Mouse (Mus musculus): ENCODE results near the gene Mtrex. TPM values are rescaled to one million over a fixed set of nuclear protein-coding genes. Genes with fewer than 3 reads are reported as not detected.
A peak's percentile ranks its signal among the peaks of the same experiment; 100 is the strongest.

Gene Mtrex
- polyA plus RNA-seq (2015; fragmentation: Nextera tagmentation; extraction: Ambion mirVana): 54.6 and 56.2 TPM in 2 replicates

DNA sequence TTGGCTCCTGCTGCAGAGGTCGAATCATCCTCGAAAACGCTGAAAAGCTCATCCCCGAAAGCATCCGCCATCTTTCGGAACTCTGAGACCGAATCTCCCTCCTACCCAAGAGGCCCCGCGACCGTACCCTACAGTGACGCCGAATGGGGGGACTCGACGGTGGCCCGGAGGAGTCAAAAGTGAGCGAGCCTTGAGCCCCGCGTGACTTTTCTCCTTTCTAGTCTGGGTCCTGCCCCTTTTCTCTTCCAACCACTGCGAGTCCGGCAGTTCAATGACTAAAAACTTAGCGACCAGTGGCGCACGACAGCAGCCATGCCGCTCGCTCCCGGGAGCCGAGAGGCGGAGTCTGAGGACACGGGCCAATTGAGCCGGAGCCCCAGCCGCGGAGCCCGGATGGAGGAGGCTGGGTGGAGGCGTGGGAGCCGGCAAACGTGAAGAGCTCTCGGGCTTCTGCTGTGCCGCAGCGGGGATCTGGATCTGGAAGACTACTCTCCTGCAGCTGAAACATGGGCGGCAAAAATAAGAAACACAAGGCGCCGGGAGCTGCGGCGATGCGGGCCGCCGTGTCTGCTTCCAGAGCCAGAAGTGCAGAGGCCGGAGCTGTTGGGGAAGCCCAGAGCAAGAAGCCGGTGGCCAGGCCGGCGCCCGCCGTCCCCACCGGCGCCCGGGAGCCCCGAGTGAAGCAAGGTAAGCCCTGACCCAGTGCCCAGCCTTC lies at the start of gene Mtrex, which contains the start of gene Dhx29:
TSS of gene Mtrex (minus strand) at position 112 of the 715 bp plus-strand sequence.
TSS of gene Dhx29 (plus strand) at position 168 of the 715 bp plus-strand sequence.
- peak; percentile 93 for DNase-seq (ENCODE audit: low spot score)

DNA sequence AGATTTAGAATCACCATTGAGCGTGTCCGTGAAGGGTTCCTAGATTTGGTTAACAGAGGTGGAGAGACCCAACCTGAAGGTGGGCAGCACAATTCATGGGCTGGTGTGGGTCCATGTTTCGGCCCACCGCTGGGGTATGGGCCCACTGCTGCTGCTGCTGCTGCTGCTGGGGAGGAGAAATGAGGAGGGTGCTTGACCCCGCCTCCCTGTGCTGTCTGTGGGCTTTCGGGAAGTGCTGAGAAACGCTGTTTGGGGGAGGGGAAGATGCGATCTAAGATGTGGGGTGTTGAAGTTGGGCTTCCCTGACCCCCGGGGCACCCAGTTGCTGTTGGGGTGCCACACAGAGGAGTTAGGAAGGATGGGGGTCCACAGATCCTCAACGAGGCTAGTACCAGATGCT lies 49.5 kb upstream of the Mtrex start:
- DNase-seq (ENCODE audit: low spot score): no peak

DNA sequence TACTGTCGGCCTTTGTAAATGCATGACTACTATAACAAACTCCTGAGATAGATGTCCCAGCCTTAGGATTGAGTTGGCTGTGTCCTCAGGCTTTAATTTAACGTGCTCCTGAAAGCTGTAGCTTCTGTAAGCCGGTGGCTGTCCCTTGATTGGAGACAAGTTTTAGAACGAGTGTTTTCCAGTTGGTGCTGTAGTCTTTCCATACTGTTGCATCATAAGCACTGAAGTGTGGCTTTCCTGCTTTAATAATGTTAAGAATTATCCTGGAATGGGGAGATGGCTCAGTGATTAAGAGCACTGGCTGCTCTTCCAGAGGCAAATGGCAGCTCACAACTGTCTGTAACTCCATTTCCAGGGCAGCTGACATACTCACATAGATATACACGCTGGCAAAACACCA lies 40.1 kb upstream of the Mtrex start:
- no peak for DNase-seq (ENCODE audit: low spot score)

DNA sequence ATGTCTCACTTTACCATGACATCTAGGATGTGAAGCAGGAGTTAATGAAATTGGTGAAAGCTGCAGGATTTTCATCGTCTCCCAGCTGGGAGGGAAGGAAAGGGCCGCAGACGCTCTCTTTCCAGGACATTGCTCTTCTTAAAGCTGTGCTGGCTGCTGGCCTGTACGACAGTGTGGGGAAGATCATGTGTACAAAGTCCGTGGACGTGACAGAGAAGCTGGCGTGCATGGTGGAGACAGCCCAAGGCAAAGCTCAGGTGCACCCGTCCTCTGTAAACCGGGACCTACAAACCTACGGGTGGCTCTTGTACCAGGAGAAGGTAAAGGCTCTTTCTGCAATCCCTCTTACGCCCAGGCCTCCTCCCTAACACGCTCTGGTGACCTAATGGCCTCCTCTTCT lies 37.2 kb upstream of the Mtrex start:
- no peak for DNase-seq (ENCODE audit: low spot score)

DNA sequence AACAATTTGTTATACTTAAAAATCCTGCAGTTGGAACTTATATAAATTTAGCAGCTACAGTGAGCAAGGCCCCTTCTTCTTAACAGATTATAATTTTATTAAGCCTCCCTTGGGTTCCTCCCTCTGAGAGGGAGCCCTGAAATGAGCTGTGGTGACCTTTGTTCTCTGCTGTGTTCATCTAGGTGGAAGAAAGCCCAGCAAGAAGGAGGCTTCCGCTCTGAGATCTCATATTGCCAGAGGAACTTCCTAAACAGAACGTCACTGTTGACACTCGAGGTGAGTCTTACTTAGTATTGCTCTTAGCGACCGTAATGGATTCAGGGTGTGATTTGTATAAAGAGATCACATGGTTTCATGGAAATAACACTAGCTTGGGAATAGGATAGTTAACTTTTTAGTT lies 35.9 kb upstream of the Mtrex start:
- DNase-seq (ENCODE audit: low spot score): no peak

DNA sequence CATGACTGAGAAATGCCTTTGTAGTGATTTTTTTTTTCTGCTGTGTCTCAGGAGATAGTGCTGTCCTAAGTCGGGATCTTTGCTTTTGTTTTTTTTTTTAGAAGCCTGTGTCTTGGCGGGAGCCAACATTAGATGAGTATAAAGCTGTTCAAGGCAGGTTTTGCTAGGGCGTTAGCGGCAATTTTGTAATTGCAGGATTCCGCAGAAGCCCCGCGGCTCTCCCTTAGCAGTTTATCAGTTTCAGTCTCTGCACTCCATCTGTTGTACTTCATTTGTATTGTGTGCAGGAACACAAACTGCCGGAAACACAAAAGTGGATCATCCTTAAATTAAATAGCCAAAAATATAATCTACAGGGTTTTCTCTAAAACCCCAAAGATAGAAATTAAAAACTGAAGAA lies 26.9 kb upstream of the Mtrex start:
- DNase-seq (ENCODE audit: low spot score): no peak

DNA sequence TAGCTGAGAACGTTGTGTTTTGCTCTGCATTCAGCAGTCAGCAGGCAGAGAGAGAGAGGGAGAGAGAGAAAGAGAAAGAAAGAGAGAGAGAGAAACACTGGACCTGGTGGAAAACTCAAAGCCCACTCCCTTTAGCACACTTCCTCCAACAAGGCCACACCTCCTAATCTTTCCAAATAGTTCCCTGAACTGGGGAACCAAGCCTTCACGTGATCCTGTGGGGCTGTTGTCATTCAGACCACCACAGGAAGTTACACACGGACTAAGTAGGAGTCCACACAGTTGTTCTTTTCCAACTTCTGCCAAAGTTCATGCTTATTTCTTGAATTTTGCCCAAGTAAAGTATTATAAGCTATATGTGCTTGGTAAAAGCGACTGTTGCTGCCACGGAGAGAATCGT lies 18.7 kb upstream of the Mtrex start:
- no peak for DNase-seq (ENCODE audit: low spot score)

DNA sequence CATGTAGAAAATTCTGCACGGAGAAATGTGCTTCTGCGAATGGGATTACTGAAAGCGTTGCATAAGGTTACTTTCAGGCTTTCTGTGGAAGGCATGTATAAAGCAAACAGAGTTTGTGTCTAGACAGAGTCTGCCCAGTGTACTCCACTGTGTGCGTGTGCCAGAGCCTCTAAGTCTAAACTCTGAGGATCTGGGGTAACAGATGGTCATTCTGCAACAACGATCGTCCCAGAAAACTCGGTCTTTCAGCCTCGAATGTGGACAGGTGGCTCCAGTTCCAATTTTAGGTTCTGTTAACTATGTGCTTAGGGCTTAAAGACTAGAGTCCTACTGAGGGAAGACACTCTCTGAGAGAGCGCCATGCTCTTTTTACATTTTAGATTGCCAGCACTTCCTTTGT lies 18.1 kb upstream of the Mtrex start:
- DNase-seq (ENCODE audit: low spot score): no peak

DNA sequence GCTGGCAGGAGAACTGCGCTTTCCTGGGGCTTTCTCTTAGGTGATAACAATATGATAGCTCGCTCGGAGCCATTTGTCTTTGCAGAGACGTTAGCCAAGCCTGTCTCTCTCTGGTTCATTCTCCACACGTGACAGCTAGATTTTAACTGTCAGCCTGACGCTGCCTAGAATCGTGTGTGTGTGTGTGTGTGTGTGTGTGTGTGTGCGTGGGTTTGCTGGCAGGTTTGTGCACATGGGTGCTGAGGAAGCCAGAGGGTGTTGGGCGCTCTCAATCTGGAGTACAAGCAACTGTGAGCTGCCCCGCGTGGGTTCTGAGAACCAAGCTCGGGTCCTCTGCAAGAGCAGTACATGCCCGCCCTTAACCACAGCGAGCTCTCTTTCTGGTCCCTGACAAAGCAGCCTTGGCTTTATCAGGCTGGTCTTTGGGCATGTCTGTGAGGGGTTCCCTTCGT lies 14.7 kb upstream of the Mtrex start:
- peak; percentile 50 for DNase-seq (ENCODE audit: low spot score)

DNA sequence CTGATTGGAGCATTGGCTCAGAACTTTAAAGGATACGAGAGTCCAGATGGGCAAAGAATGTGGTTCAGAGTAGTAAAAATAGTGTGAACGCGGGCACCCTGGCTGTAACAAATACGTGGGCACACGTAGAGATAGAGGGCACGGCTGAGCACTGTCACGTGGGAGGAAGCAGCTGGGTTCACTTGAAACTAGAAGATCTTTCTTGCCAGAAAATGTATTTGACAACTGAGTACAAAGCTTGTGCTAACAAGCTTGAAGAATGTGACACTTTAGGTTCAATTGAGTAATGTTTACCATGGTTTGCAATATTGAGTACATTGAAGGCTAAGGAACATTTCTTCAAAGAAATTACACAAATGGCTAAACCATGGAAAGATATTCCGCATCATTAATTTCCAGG lies 10.9 kb upstream of the Mtrex start:
- no peak for DNase-seq (ENCODE audit: low spot score)

DNA sequence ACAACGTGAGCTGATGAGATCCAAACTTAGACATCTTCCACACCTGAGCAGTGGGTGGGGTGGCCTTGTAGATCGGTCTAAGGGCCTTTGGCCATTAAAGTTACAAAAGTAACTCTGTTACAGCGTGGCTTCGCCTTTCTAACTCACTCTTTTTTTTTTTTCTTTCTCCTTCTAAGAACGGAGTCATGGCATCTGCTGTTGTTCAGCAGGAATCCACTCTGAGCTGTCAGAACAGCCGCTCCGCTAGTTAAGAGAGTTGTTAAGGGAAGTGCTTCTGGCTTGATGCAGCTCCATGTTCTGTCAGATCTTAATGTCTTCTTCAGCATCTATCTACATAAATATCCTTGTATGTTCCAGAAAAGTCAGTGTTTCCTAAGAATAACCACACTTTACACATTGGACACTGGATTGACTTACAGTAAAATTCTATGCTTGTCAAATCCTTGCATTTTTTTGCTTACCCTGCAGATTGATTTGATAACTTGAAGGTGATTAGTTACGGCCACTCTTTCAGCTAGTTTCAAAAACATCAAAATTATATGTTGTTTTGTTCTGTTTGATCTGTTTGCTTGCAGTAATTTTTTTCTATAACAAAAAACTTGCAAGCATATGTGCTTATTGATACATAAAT lies 955 bp upstream of the Mtrex start:
- peak; percentile 32 for DNase-seq (ENCODE audit: low spot score)

DNA sequence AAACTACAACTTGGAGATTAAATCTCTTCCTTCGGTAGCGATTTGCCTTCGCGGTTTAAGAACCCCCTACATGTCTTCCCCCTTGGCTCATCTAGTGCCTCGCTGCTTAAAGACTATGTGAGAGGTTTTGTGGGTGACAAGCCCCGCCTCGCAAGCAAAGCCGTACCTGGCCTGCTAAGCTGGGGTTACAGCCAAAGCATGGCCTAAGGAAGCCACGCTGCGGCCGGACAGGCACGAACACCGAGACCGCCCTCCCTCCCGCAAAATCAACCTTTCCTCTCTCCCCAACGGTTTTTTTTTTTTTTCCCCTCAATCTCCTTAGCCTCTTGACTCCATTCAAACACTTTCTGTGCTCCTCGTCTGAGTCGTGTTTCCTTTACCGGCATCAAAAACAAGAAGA lies 402 bp downstream of the Mtrex start:
- DNase-seq (ENCODE audit: low spot score): peak; percentile 54

DNA sequence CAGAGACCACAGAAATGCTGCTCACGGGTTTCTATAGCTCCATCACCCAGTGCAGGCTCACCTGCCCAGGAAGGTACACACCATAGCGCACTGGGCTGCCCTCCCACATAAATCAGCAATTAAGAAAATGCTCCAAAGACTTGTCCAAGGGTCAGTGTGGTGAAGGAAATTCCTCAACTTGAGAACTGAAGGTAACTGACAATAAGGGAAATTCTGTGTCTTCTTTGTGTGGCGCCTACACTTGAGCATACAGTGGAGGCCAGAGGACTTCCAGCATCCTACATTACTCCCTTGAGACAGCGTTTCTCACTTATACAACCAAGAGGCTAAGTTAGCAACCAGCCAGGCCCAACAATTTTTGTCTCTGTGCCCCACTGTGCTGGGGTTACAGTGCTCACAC lies 1.2 kb downstream of the Mtrex start:
- DNase-seq (ENCODE audit: low spot score): peak; percentile 3

DNA sequence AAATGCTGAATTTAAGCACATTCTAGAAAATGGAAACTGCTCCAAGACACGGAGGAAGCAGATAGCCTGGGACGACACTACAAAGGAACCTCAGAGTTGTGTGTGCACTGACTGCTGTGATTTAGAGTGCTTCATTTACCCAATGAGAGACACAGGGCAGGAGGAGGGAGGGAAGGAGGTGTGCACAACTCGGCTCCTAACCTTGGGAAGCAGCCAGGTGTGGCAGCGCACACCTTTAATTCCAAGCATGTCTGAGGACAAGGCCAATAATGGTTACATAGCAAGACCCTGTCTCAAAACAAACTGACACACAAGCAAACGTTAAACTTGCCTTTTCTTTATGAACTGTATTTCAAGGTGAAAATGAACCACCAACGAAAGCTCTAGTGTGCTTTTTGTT lies 1.9 kb downstream of the Mtrex start:
- no peak for DNase-seq (ENCODE audit: low spot score)

DNA sequence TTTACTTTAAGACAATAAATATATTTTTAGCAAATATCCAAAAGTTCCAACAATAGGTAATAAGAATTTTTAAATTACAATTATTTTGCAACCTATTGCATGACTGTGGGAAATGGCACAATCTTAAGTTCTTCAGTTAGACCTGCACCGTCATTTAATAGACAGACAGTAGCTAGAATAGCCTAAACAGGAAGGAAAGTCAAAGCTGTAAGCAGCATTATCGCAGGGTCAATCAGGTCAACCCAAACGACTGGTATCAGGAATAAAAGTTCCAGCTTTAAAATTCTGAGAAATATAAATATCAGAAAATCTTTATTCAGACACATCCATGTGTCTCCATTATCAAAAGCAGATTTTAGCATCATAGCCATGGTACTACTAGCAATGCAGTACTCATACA lies 6.3 kb downstream of the Mtrex start:
- DNase-seq (ENCODE audit: low spot score): no peak

DNA sequence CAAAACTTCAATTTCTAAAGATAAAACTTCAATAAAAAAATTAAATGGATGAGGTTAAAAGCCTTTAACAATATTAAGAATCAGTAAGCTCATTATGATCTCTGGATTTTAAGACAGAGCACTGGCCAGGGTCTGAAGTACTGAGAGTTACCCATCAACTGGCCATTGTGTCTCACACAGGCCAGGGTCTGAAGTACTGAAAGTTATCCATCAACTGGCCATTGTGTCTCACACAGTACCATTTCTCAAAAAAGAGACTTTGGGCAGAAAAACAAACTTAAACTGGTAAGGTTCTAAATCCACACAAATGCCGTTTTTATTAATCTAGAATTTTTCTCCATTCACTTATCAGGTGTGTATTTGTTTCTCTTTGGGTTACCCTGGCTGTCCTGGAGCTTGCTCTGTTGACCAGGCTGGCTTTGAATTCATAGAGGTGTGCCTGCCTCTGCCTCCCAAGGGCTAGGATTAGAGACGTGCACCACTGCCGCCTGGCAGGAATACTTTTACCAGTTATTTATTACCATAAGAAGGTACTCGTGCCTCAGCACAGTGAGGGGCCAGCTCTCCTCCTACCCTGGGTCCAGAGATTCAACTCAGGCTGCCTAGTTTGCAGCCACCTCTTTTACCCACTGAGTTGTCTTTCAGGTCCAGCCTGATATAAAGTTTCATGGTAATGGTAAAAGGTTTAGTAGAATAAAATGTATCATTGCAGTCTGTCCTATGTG lies 7.9 kb downstream of the Mtrex start:
- DNase-seq (ENCODE audit: low spot score): no peak

DNA sequence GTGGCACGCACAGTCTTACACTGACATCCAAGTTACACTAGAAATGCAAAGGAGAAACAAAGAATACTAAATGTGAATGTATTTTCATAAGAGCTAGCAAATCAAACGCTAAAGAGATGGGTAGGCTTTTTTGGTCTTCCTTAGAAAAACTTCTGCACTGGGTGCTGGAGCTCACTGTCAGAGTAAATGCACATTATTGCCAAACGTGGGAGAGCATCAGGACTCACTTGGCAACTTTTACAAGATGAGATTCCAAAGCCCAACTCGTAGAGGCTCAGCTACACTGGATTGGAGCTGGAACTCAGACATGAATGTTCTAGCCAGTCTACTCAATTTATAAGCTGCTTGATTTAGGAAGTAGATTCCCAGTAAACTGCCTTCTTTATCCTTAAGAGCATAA lies 16.8 kb downstream of the Mtrex start:
- DNase-seq (ENCODE audit: low spot score): no peak

DNA sequence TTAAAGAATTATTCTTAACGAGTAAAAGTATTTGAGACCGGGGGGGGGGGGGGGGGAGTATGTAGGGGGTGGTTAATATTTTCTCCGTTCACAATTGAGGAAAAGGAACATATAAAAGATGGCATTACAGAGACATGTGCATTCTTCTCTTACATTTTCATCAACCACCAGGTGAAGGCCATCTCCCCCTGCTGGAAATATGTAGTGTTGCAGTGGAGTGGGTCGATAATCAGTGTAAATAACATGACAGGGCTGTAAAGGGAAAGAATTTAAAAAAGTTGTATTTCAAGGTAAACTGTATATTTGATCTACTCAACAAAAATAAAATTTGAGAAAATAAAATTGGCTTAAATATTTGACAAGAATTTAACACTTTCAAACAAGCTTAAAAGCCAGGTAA lies 17.5 kb downstream of the Mtrex start:
- peak; percentile 57 for DNase-seq (ENCODE audit: low spot score)

DNA sequence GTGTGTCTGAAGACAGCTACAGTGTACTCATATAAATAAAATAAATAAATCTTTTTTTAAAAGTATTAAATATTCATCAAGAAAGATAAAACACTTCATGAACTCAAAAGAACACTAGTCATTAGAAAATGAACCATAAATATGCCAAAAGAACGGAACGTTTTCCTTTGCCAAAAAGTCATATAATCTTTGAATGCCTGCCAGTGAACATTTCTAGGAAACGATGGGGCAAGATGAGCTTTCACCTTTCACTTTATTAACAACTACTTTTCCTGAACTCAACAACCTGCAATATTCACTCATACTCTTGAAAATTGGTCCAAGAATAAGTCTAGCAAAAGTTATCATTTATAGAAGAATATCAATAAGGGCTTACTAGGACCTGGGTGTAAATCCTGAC lies 25.0 kb downstream of the Mtrex start:
- no peak for DNase-seq (ENCODE audit: low spot score)

DNA sequence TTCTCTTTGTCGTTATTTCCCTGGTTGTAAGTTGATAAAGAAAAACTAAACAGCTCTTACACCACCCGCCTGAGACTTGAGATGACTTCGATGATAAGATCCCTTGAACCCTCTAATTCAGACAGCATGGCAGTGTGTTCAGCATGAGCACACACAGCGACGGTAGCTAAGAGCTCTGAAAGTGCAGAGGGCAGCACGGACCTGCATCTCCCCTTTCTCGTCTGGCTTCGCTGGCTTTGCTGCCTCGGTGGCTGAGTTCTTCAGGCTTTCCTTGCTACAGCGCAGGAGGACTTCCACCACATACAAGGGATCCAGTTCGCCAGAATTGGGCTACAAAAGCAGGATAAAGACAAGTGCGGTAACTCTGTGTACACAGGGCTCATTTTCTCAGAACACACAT lies 40.0 kb downstream of the Mtrex start:
- DNase-seq (ENCODE audit: low spot score): no peak

DNA sequence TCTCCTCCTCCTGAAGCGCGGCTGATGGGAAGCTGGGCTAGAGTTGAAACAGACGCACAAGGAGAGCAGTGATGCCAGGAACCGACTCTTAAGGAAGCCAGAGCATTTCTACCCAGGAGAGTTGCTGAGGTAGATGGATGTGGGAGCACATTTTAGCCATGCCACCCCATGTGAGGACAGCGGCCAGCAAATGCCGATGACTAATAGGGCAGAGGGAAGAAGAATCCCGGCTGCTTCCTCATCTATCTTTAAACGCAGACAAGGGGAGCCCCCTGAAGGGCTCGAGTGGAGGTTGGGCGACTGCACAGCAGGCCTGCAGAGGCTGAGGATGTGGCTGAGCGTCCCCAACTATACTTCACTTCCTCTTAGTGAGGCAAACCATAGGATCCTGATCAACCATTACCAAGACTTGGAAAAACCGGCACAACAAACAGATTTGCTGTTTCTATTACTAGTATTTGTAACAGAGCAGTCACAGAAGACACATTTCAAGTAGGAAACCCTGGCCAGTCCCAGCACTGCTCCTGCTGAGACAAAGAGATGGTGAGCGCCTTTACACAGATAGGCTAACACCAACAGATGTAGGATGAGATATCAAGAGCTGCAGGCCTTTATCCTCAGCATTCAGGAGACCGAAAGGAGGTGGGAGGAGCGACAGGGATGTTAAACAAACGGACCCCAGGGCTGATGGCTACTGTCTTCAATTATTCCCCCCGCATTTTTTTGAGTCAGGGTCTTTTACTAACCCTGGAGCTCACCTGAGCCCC lies 55.5 kb downstream of the Mtrex start:
- DNase-seq (ENCODE audit: low spot score): no peak

All from thymus, postnatal 0 days (tissue).